Mouse (Mus musculus) brain, embryonic 14.5 days (tissue): ENCODE data around the gene Cnpy2.

Source experiments
- CTCF ChIP-seq: fragments of 200-500 bp; IDR thresholded peaks from 2 replicates; pipeline ENCODE4 v1.5.1; 2012; ENCODE audit warnings: inconsistent platforms, mild to moderate bottlenecking, moderate library complexity, borderline replicate concordance; ENCODE audit not compliant: insufficient read depth, insufficient read length; ENCODE audit errors: extremely low read depth
- POLR2A ChIP-seq: fragments of 200-500 bp; IDR thresholded peaks from 2 replicates; pipeline ENCODE4 v1.6.1; 2012; ENCODE audit warnings: mild to moderate bottlenecking, inconsistent platforms, borderline replicate concordance; ENCODE audit not compliant: poor library complexity, insufficient read depth, insufficient read length, severe bottlenecking; ENCODE audit errors: extremely low read depth

- TF ChIP-seq POLR2A (no peak), CTCF (no peak)
These were observed 53.8 kb downstream of the Cnpy2 start for GRCm38 (mm10) chr10:128376099-128376454.
